Mouse (Mus musculus) spleen, embryonic (tissue): ENCODE data around the gene Ring1.

Source experiments
- CTCF ChIA-PET: fragments of 350-600 bp; sonication (Branson Sonifier 250); formaldehyde crosslinking; loops from one replicate; lab custom pipeline; 2022; lab: Charles Lee

Ring1 gene

GRCm38 (mm10) chr17:34024317-34024821 is at the start of gene Ring1:
Gene Ring1 (minus strand): TSS chr17:34024680.
- CTCF ChIA-PET = interaction anchor here (0.7 kb wide), 1 partner anchor 187 kb away, joined by 3 read pairs; no protein-coding TSS in a partner anchor

- CTCF ChIA-PET = no interaction called here
Measured at GRCm38 (mm10) chr17:34072091-34072490, 47.6 kb upstream of the Ring1 start.

- CTCF ChIA-PET = no interaction called here
Measured at GRCm38 (mm10) chr17:34068864-34069263, 44.4 kb upstream of the Ring1 start.

- CTCF ChIA-PET = no interaction called here
Measured at GRCm38 (mm10) chr17:34057224-34057623, 32.7 kb upstream of the Ring1 start.

GRCm38 (mm10) chr17:34047404-34048050 is 23.0 kb upstream of the Ring1 start:
- CTCF ChIA-PET = interaction anchor here (0.6 kb wide), 1 partner anchor 22 kb away, joined by 4 read pairs; no protein-coding TSS in a partner anchor

- CTCF ChIA-PET = interaction anchor here (0.8 kb wide), 1 partner anchor 11 kb away, joined by 3 read pairs; no protein-coding TSS in a partner anchor
Measured at GRCm38 (mm10) chr17:34045941-34046340, 21.5 kb upstream of the Ring1 start.

- CTCF ChIA-PET = interaction anchor here (0.6 kb wide), 1 partner anchor 57 kb away, joined by 7 read pairs; no protein-coding TSS in a partner anchor
Measured at GRCm38 (mm10) chr17:34039562-34040450, 15.3 kb upstream of the Ring1 start.

GRCm38 (mm10) chr17:34038878-34039561 is 14.5 kb upstream of the Ring1 start, which contains the start of gene Col11a2:
Gene Col11a2 (plus strand): TSS chr17:34039437.
- CTCF ChIA-PET = interaction anchor here (0.6 to 0.7 kb wide), 3 partner anchors 37 to 128 kb away, joined by 4 to 7 read pairs (median 4); no protein-coding TSS in a partner anchor

- CTCF ChIA-PET = interaction anchor here (0.6 to 0.7 kb wide), 2 partner anchors 37 to 129 kb away, joined by 4 read pairs; no protein-coding TSS in a partner anchor
Measured at GRCm38 (mm10) chr17:34038440-34038839, 14.0 kb upstream of the Ring1 start.

- CTCF ChIA-PET = no interaction called here
Measured at GRCm38 (mm10) chr17:34037241-34037640, 12.8 kb upstream of the Ring1 start.

GRCm38 (mm10) chr17:34036647-34037046 is 12.2 kb upstream of the Ring1 start:
- CTCF ChIA-PET = no interaction called here

GRCm38 (mm10) chr17:34035517-34035916 is 11.0 kb upstream of the Ring1 start:
- CTCF ChIA-PET = no interaction called here

- CTCF ChIA-PET = no interaction called here
Measured at GRCm38 (mm10) chr17:34034064-34034463, 9.6 kb upstream of the Ring1 start.

- CTCF ChIA-PET = no interaction called here
Measured at GRCm38 (mm10) chr17:34033441-34033840, 9.0 kb upstream of the Ring1 start.

GRCm38 (mm10) chr17:34032806-34033205 is 8.3 kb upstream of the Ring1 start:
- CTCF ChIA-PET = interaction anchor here (0.8 kb wide), 1 partner anchor 156 kb away, joined by 4 read pairs; no protein-coding TSS in a partner anchor

- CTCF ChIA-PET = interaction anchor here (0.8 kb wide), 1 partner anchor 157 kb away, joined by 4 read pairs; no protein-coding TSS in a partner anchor
Measured at GRCm38 (mm10) chr17:34032174-34032632, 7.7 kb upstream of the Ring1 start.

- CTCF ChIA-PET = interaction anchor here (0.8 kb wide), 1 partner anchor 158 kb away, joined by 4 read pairs; no protein-coding TSS in a partner anchor
Measured at GRCm38 (mm10) chr17:34031465-34032173, 7.1 kb upstream of the Ring1 start, which contains the start of the genes Slc39a7 and Rxrb. Gene Slc39a7 (minus strand): TSS chr17:34031682. Gene Rxrb (plus strand): TSS chr17:34031812.

- CTCF ChIA-PET = interaction anchor here (0.6 kb wide), 1 partner anchor 12 kb away, joined by 3 read pairs; no protein-coding TSS in a partner anchor
Measured at GRCm38 (mm10) chr17:34030861-34031326, 6.4 kb upstream of the Ring1 start.

- CTCF ChIA-PET = interaction anchor here (0.6 kb wide), 1 partner anchor 11 kb away, joined by 3 read pairs; no protein-coding TSS in a partner anchor
Measured at GRCm38 (mm10) chr17:34029890-34030595, 5.6 kb upstream of the Ring1 start.
